Mouse (Mus musculus) liver, embryonic 12.5 days (tissue): ENCODE measurements around the gene Ino80b. TPM values are rescaled to one million over a fixed set of nuclear protein-coding genes. Genes with fewer than 3 reads are reported as not detected.

Source experiments
- ATAC-seq: fragments of 200-750 bp; cut with Nextera tagmentation; 2 replicates; pipeline ENCODE4 v1.8.0; 2017; ENCODE audit warnings: moderate number of reproducible peaks, mild to moderate bottlenecking, moderate library complexity
- H3K27ac ChIP-seq: fragments of 300-500 bp; sonication (generic); 2 replicates; pipeline ENCODE4 v1.5.1; 2016; ENCODE audit warnings: mild to moderate bottlenecking
- H3K27me3 ChIP-seq: fragments of 300-500 bp; sonication (generic); replicated peaks from 2 replicates; pipeline ENCODE4 v1.6.1; 2016; ENCODE audit warnings: mild to moderate bottlenecking, moderate library complexity
- H3K36me3 ChIP-seq: fragments of 300-500 bp; sonication (generic); 2 replicates; pipeline ENCODE4 v1.6.1; 2016; ENCODE audit warnings: mild to moderate bottlenecking, moderate library complexity
- H3K4me1 ChIP-seq: fragments of 300-500 bp; sonication (generic); 2 replicates; pipeline ENCODE4 v1.6.1; 2016
- H3K4me2 ChIP-seq: fragments of 300-500 bp; sonication (generic); 2 replicates; pipeline ENCODE4 v1.6.1; 2016; ENCODE audit warnings: mild to moderate bottlenecking, moderate library complexity
- H3K4me3 ChIP-seq: fragments of 300-500 bp; sonication (generic); 2 replicates; pipeline ENCODE4 v1.5.1; 2016; ENCODE audit warnings: mild to moderate bottlenecking, moderate library complexity
- H3K9ac ChIP-seq: fragments of 300-500 bp; sonication (generic); 2 replicates; pipeline ENCODE4 v1.6.1; 2016; ENCODE audit warnings: mild to moderate bottlenecking, moderate library complexity
- H3K9me3 ChIP-seq: fragments of 300-500 bp; sonication (generic); replicated peaks from 2 replicates; pipeline ENCODE4 v1.6.1; 2016; ENCODE audit warnings: mild to moderate bottlenecking, moderate library complexity
- WGBS: fragments of 180-500 bp; shearing (Covaris S2); methylation state at CpG from one replicate; pipeline ENCODE4 v1.1.7; 2016; ENCODE audit not compliant: insufficient replicate concordance; 5-methylcytosine and 5-hydroxymethylcytosine counted together
- polyA plus RNA-seq: library from polyadenylated mRNA; unstranded; fragments of >200 nt; fragmentation: Nextera tagmentation; extraction: Ambion mirVana; gene quantifications from 2 replicates; pipeline ENCODE4 v1.2.1, GENCODE M21; 2016

Gene Ino80b
- polyA plus RNA-seq, 1 experiment from 2014 or later = 12.1 TPM

DNA sequence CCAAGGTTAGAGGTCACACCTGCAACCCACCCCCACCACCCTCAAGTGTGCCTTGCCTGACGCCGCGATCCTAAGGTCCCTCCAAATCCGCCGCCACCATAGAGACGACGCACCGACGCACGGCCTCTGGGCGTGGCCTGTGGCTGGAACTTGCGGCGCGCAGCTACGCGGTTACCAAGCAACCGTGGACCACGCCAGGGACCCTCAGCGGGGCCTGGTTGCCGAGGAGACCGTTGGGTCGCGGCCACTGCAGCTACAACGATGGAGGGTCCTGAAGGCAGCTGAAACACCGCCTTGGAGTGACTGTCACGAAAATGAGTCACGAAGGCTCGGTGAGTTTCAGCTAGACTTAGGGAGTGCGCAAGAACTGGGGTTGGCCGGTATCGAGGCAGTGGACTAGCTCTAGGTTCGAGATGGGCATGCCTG lies 31.0 kb upstream of the Ino80b start, which contains the start of the genes Wdr54 and 1700003E16Rik:
Wdr54 (minus strand) TSS at position 139 of the 426 bp plus-strand sequence.
1700003E16Rik (plus strand) TSS at position 146 of the 426 bp plus-strand sequence.
- WGBS = 3% methylated on average over 32 of the region's 32 CpGs
- H3K9me3 ChIP-seq = no peaks in the 10 kb centered on the region
- no peak within 1 kb of the TSS for H3K27ac ChIP-seq
- peak within 1 kb of the TSS; percentile 84 for H3K4me2 ChIP-seq
- H3K4me3 ChIP-seq = peak within 1 kb of the TSS; percentile 55
- H3K9ac ChIP-seq = peak within 1 kb of the TSS; percentile 52
- peaks cover 22% of the 10 kb centered on the region for H3K4me1 ChIP-seq
- no peaks in the 10 kb centered on the region; the same call in 1 of the 2 replicates for H3K36me3 ChIP-seq
- peaks cover 78% of the 10 kb centered on the region for H3K27me3 ChIP-seq
- ATAC-seq = 0 out of 2 replicates have a peak, but pooled peaks have one; percentile 40

DNA sequence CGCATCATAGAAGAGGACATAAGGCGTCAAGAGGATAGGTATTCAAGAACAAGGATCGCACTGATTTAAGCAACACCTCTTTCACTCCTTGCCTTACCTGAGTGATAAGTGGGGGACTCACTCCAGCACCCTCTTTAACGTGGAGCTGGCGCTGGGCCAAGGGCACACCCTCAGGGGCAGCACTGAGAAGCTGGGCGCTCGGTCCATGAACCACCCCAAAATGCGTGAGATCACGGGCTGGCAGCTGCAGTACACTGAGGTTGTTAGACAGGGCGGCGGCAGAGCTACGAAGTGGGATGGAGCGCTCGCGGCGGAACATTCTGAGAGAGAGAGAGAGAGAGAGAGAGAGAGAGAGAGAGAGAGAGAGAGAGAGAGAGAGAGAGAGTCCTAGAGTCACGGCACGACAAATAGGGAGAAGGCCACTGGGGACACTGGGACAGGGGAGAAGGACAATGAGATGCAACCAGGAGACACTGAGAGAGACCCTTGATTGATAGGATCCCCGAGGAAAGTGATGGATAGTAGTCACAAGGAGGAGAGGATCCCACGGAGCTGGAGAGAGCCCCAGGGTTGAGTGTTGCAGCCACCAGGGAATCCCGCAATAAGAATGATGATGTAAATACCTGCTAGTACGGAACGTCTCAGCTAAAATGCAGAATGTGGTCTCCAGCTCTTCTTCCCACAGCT lies 30.5 kb upstream of the Ino80b start:
- no peak overlapping the region for H3K27ac ChIP-seq
- H3K4me1 ChIP-seq = peaks cover 25% of the 10 kb centered on the region
- H3K9me3 ChIP-seq = no peaks in the 10 kb centered on the region
- 13% methylated on average over 23 of the region's 23 CpGs for whole genome bisulfite sequencing
- ATAC-seq = no peak; the same call in 1 of the 2 replicates
- H3K4me3 ChIP-seq = peak overlapping the region; percentile 55
- H3K27me3 ChIP-seq = peaks cover 72% of the 10 kb centered on the region
- H3K9ac ChIP-seq = peak overlapping the region; percentile 52; the same call in 1 of the 2 replicates
- H3K36me3 ChIP-seq = peaks cover 2% of the 10 kb centered on the region
- H3K4me2 ChIP-seq = peak overlapping the region; percentile 84

DNA sequence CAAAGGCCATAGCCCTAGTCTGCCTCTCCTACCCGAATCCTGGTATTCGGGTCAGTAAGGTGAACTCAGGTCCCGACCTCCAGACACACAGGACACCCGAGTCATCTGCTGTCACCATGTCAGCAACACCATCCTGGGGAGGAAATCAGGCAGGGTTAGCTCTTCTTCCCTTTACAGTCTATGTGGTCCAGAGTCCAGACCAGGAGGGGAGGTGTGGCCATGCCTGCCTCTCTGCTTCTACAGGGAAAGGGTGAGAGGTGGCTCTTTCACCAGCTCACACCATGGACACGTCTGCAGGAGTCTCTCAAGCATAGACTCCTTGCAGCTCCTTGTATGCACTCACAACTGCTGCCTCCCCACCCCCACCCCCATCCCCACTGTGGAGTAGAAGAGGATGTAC lies 28.3 kb upstream of the Ino80b start:
- Histone ChIP-seq H3K27me3 (peaks cover 60% of the 10 kb centered on the region), H3K4me2 (no peak overlapping the region), H3K27ac (no peak overlapping the region), H3K4me1 (peaks cover 25% of the 10 kb centered on the region), H3K4me3 (no peak overlapping the region), H3K9ac (no peak overlapping the region), H3K36me3 (peaks cover 14% of the 10 kb centered on the region), H3K9me3 (no peaks in the 10 kb centered on the region)
- ATAC-seq = no peak
- WGBS = 52% methylated on average over 5 of the region's 5 CpGs

DNA sequence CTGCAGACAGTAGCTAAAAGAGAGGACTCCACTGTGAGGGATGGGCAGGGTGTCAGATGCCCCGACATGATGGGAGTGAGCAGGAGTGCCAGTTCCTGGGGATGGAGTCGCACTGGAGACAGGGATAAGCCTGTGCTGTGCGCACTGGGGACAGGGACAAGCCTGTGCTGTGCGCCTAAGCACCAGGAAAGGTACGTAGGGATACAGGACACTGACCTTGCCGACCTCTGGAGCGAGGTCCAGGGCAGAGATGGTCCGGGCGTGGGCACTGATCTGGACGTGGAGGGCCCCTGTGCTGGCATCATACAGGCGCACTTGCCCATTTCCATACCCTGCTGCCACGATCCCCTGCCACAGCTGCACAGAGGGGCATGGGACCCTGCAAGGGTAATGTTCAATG lies 27.8 kb upstream of the Ino80b start:
- WGBS = 77% methylated on average over 12 of the region's 12 CpGs
- no peak overlapping the region for H3K4me3 ChIP-seq
- H3K27ac ChIP-seq = no peak overlapping the region
- 0 out of 2 replicates have a peak, but pooled peaks have one; percentile 22 for ATAC-seq
- H3K4me1 ChIP-seq = peaks cover 25% of the 10 kb centered on the region
- H3K4me2 ChIP-seq = no peak overlapping the region
- peaks cover 17% of the 10 kb centered on the region for H3K36me3 ChIP-seq
- H3K27me3 ChIP-seq = peaks cover 57% of the 10 kb centered on the region
- no peak overlapping the region for H3K9ac ChIP-seq
- no peaks in the 10 kb centered on the region for H3K9me3 ChIP-seq

DNA sequence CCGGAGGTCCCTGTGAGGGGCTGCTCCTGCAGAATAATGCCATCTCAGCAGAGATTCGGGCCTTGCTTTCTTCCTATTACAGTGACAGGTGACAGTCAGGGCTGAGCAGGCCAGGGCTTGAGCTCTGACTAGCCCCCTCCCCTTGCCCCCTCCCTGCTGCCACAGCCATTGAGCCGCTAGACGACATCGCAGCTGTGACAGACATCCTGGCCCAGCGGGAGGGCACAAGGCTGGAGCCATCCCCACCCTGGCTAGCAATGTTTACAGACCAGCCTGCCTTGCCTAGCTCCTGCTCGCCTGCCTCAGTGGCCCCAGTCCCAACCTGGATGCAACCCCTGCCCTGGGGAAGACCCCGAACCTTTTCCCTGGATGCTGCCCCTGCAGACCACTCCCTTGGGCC lies 26.5 kb upstream of the Ino80b start:
- Histone ChIP-seq H3K36me3 (peaks cover 27% of the 10 kb centered on the region), H3K27ac (no peak overlapping the region), H3K27me3 (peaks cover 47% of the 10 kb centered on the region), H3K9ac (no peak overlapping the region), H3K4me2 (no peak overlapping the region), H3K9me3 (no peaks in the 10 kb centered on the region), H3K4me3 (no peak overlapping the region), H3K4me1 (peaks cover 25% of the 10 kb centered on the region)
- WGBS = 27% methylated on average over 8 of the region's 8 CpGs
- ATAC-seq = no peak

DNA sequence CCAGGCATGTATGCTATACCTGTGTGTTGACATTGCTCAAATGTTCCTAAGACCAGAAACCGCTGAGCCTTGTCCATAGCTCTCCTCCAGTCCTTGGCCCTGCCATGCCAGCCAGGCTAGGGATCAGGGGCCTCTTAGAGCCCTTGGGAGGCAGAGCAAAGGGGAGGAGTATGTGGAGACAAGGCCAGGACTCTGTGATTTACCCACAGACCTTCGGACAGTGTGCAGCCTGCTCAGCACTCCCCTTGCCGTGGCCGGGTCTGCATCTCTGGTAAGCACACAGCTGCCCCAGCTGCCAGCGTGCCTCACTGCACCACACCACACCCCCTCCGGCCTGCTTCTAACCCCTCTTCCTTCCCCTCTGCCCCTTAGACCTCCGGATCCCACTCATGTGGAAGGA lies 22.0 kb upstream of the Ino80b start:
- H3K9ac ChIP-seq = no peak overlapping the region
- no peak overlapping the region for H3K4me3 ChIP-seq
- peaks cover 22% of the 10 kb centered on the region for H3K27me3 ChIP-seq
- H3K4me2 ChIP-seq = no peak overlapping the region
- H3K27ac ChIP-seq = no peak overlapping the region
- 56% methylated on average over 7 of the region's 7 CpGs for WGBS
- peaks cover 30% of the 10 kb centered on the region for H3K4me1 ChIP-seq
- H3K36me3 ChIP-seq = peaks cover 27% of the 10 kb centered on the region
- no peaks in the 10 kb centered on the region for H3K9me3 ChIP-seq
- ATAC-seq = no peak

DNA sequence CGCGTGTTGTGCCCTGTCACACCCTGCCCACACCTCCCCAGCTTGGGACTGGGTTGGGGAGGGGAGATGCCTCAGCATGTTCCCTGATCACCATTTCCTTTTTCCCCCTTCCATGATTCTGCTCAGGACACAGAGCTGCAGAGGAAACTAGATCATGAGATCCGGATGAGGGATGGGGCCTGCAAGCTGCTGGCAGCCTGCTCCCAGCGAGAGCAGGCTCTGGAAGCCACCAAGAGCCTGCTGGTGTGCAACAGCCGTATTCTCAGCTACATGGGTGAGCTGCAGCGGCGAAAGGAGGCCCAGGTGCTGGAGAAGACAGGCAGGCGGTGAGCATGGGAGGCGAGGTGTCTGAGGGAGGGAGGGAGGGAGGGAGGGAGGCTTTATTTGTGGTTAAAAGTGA lies 20.6 kb upstream of the Ino80b start:
- peaks cover 33% of the 10 kb centered on the region for H3K27me3 ChIP-seq
- no peak overlapping the region for H3K27ac ChIP-seq
- H3K4me2 ChIP-seq = no peak overlapping the region
- WGBS = 54% methylated on average over 9 of the region's 9 CpGs
- H3K9me3 ChIP-seq = no peaks in the 10 kb centered on the region
- peaks cover 27% of the 10 kb centered on the region for H3K36me3 ChIP-seq
- no peak overlapping the region for H3K4me3 ChIP-seq
- peaks cover 27% of the 10 kb centered on the region for H3K4me1 ChIP-seq
- no peak overlapping the region for H3K9ac ChIP-seq
- ATAC-seq = no peak

DNA sequence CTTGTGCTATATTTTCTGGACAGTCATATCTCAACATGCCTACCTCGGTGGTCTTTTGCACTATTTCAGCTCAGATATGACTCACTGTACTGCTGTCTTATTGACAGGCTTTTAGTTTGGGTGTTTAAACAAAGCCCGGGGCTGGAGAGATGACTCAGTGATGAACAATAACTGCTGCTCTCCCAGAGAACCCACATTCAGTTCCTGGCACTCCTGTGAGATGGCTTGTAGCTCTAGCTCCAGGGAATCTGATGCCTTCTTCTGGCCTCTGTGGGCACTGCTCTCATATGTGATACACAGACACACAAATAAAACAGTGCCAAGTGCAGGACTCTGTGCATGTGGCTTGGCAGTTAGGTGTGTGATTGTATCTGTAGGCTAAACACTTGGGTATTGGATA lies 20.0 kb upstream of the Ino80b start:
- WGBS = 40% methylated on average over 2 of the region's 2 CpGs
- Histone ChIP-seq H3K27me3 (peaks cover 37% of the 10 kb centered on the region), H3K4me3 (no peak overlapping the region), H3K9me3 (no peaks in the 10 kb centered on the region), H3K4me2 (no peak overlapping the region), H3K9ac (no peak overlapping the region), H3K36me3 (peaks cover 21% of the 10 kb centered on the region), H3K4me1 (peaks cover 27% of the 10 kb centered on the region), H3K27ac (no peak overlapping the region)
- ATAC-seq = no peak

DNA sequence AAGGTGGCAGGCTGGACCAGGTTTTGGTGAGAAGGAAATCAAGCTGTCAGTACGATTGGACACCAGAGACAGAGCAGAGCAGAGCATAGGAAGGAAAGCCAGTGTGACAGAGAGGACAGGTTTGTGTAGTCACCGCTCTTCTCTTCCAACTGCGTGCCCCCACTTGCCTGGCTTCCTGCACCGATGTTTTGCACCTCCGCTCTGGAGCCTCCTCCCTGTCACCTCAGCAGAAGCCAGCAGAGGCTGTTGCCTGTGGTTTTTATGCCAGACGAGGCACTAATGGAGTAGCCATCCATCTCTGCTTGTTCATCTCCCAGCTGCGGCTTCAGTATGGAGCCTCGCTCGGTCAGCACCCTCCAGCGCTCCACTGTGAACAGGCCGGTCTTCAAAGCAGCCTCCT lies 17.7 kb upstream of the Ino80b start:
- Histone ChIP-seq H3K9me3 (no peaks in the 10 kb centered on the region), H3K4me3 (no peak overlapping the region), H3K4me1 (peaks cover 42% of the 10 kb centered on the region), H3K9ac (no peak overlapping the region), H3K4me2 (peak overlapping the region; percentile 56; the same call in 1 of the 2 replicates), H3K36me3 (peaks cover 9% of the 10 kb centered on the region), H3K27ac (no peak overlapping the region), H3K27me3 (peaks cover 53% of the 10 kb centered on the region)
- ATAC-seq = no peak
- 56% methylated on average over 11 of the region's 11 CpGs for WGBS

DNA sequence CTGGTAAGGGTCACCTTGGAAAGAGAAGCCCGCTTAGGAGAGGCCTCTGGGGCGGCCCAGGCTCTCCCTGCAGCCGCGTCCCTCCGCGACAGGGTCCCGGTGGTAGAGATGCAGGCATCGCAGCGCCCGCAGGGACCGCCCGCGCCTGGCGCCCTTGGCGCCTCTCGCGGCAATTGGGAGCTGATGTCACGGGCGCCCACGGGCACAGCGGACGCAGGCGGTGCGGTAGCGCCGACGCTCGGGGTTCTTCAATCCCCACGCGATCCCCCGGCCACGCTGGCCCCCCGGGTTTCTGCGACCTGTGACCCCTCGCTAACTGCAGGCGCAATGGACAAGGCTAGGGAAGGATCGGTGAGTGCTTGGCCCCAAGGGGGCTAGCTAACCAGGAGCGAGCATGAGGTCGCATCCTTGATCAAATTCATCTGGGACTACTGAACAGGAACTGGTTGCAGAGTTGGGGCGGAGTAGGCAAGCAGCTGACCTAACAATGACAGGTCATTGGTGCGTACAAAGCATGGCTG lies 17.0 kb upstream of the Ino80b start:
- Histone ChIP-seq H3K9me3 (no peaks in the 10 kb centered on the region), H3K36me3 (peaks cover 3% of the 10 kb centered on the region; the same call in 1 of the 2 replicates), H3K27me3 (peaks cover 59% of the 10 kb centered on the region), H3K4me3 (peak overlapping the region; percentile 30), H3K4me2 (peak overlapping the region; percentile 56), H3K9ac (0 out of 2 replicates have a peak overlapping the region, but pooled peaks have one; percentile 5), H3K4me1 (peaks cover 48% of the 10 kb centered on the region), H3K27ac (no peak overlapping the region)
- no peak for ATAC-seq
- 4% methylated on average over 41 of the region's 41 CpGs for WGBS

DNA sequence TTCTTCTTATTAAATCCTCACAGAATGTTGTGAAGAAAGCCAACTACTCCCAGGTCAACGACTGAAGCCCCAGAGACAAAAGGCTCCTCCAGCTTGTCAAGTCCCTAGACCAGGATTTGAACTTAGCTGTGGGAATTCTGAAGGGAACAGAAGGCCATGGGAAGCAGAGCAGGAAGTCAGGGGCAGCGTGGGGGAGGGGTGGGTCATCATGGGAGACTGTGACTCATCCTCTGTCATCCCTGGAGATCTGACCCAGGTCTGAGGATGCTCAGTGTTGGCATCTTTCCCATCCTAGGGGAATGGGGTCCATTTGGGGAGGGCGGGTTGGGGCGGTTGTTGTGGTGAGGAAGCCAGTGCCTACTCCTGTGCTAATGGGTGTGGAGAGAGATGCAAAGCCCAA lies 16.4 kb upstream of the Ino80b start:
- H3K36me3 ChIP-seq = no peaks in the 10 kb centered on the region; the same call in 1 of the 2 replicates
- H3K9ac ChIP-seq = no peak overlapping the region
- no peaks in the 10 kb centered on the region for H3K9me3 ChIP-seq
- no peak overlapping the region for H3K27ac ChIP-seq
- 38% methylated on average over 4 of the region's 4 CpGs for WGBS
- no peak for ATAC-seq
- no peak overlapping the region for H3K4me3 ChIP-seq
- peaks cover 65% of the 10 kb centered on the region for H3K27me3 ChIP-seq
- H3K4me2 ChIP-seq = peak overlapping the region; percentile 56
- H3K4me1 ChIP-seq = peaks cover 54% of the 10 kb centered on the region

DNA sequence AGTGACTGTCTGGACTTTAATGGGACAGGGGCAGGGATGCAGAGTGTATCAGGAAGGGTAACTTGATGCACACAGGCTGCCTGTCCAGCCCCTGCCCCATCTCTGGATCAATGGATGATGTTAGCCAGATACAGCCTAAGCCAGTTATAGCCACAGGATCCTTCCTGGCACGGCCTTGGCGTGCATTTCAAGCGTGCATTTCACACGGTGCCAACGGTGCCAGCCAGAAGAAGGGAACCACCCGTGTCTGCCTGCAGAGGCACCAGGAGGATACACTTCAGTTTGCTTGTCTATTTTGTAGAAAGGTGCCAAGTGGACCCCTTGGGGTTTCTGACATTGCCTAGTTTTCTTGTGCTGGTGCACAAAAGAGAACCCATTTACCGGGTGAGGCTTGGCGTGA lies 14.8 kb upstream of the Ino80b start:
- peaks cover 59% of the 10 kb centered on the region for H3K4me1 ChIP-seq
- H3K36me3 ChIP-seq = no peaks in the 10 kb centered on the region
- H3K27me3 ChIP-seq = peaks cover 81% of the 10 kb centered on the region
- WGBS = 79% methylated on average over 8 of the region's 8 CpGs
- ATAC-seq = no peak
- no peak overlapping the region for H3K4me2 ChIP-seq
- no peak overlapping the region for H3K9ac ChIP-seq
- no peak overlapping the region for H3K4me3 ChIP-seq
- no peaks in the 10 kb centered on the region for H3K9me3 ChIP-seq
- no peak overlapping the region for H3K27ac ChIP-seq
